Mouse (Mus musculus) left cerebral cortex, adult 18-20 months (tissue): ENCODE measurements around the gene 1810049J17Rik. TPM values are rescaled to one million over a fixed set of nuclear protein-coding genes. Genes with fewer than 3 reads are reported as not detected.
"Not testable (repeated sequence)": the region's sequence is repeated elsewhere in the genome, so short reads cannot be mapped to it uniquely, and the experiment has no call there.

Experiments used
- DNase-seq, 2 experiments: peaks; one replicate each; pipeline ENCODE4 v3.0.0; 2021 to 2022; ENCODE audit warnings: low spot score in 2 of 2, mixed read lengths in 1 of 2
- long read RNA-seq, 2 experiments: library from polyadenylated mRNA; stranded (forward); transcript quantifications; one replicate each; pipeline ENCODE4 v2.0.0; 2021
- total RNA-seq, 2 experiments: library from RNA; stranded (reverse); gene quantifications; 2 replicates each; pipeline ENCODE4 v1.2.3; 2021

1810049J17Rik gene
- under 1 TPM in 1 of 2 experiments, not detected in 1; 0.87 TPM for total RNA-seq
- long read RNA-seq, experiment 1, partial matches to known transcripts = 0 of 1 reads
- long read RNA-seq, experiment 1, other reads (novel, unspliced or antisense) = 0 of 1 reads
- long read RNA-seq, experiment 2 = 0 reads

- peak; percentile 21 to 45 for DNase-seq
Observed at GRCm38 (mm10) chr15:12321788-12322621, at the start of gene 1810049J17Rik. Gene 1810049J17Rik, minus strand, starts transcription at chr15:12321899.

GRCm38 (mm10) chr15:12371183-12371582 lies 49.5 kb upstream of the 1810049J17Rik start:
- DNase-seq = peak; percentile 71

GRCm38 (mm10) chr15:12370096-12370495 lies 48.4 kb upstream of the 1810049J17Rik start:
- DNase-seq = no peak

GRCm38 (mm10) chr15:12368850-12369249 lies 47.2 kb upstream of the 1810049J17Rik start:
- DNase-seq = no peak

GRCm38 (mm10) chr15:12368357-12368756 lies 46.7 kb upstream of the 1810049J17Rik start:
- no peak for DNase-seq

- DNase-seq = no peak
Observed at GRCm38 (mm10) chr15:12367306-12368080, 45.8 kb upstream of the 1810049J17Rik start.

GRCm38 (mm10) chr15:12366580-12367305 lies 45.0 kb upstream of the 1810049J17Rik start:
- DNase-seq = not testable (repeated sequence)

- peak; percentile 26 to 62 for DNase-seq
Observed at GRCm38 (mm10) chr15:12366072-12366469, 44.4 kb upstream of the 1810049J17Rik start.

- DNase-seq = no peak
Observed at GRCm38 (mm10) chr15:12365416-12366071, 43.8 kb upstream of the 1810049J17Rik start.

- no peak for DNase-seq
Observed at GRCm38 (mm10) chr15:12364096-12364495, 42.4 kb upstream of the 1810049J17Rik start.

- peak in 1 of 2 experiments; percentile 52 for DNase-seq
Observed at GRCm38 (mm10) chr15:12362701-12363040, 41.0 kb upstream of the 1810049J17Rik start.

- no peak for DNase-seq
Observed at GRCm38 (mm10) chr15:12362001-12362700, 40.5 kb upstream of the 1810049J17Rik start.

- DNase-seq = no peak
Observed at GRCm38 (mm10) chr15:12360519-12361212, 39.0 kb upstream of the 1810049J17Rik start.

- no peak for DNase-seq
Observed at GRCm38 (mm10) chr15:12358384-12358783, 36.7 kb upstream of the 1810049J17Rik start.

- DNase-seq = no peak
Observed at GRCm38 (mm10) chr15:12357459-12357858, 35.8 kb upstream of the 1810049J17Rik start.

GRCm38 (mm10) chr15:12355907-12356306 lies 34.2 kb upstream of the 1810049J17Rik start:
- DNase-seq = no peak

GRCm38 (mm10) chr15:12355261-12355660 lies 33.6 kb upstream of the 1810049J17Rik start:
- no peak for DNase-seq

- DNase-seq = no peak
Observed at GRCm38 (mm10) chr15:12354281-12354810, 32.6 kb upstream of the 1810049J17Rik start.

GRCm38 (mm10) chr15:12351470-12351869 lies 29.8 kb upstream of the 1810049J17Rik start:
- no peak for DNase-seq
